In the genomic region with DNA sequence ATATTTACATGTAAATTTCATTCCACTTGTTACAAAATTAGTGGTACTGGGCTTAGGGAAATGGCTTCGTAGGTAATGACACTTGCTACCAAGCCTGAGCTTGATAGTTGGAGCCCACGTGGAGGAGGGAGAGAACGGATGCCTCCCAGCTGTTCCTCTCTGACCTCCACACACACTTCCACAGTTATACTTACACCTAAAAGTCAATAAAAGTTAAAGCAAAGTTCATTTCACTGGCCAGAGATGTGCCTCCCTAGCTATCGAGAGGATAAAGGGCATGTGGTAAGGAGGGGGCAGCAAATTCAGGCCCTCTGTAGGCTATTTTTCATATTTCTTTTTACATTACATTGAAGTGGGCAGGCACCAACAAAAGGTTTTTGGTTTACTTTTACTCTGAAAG, we compare ENCODE assay signal across 18 mouse cellular contexts. TPM values are rescaled to one million over a fixed set of nuclear protein-coding genes. Genes with fewer than 3 reads are reported as not detected.
DNase-seq lines count a peak whose midpoint lies in the region; ATAC-seq lines count a peak whose summit lies in the region.
"Had no signal": no experiment of that assay in that cellular context is flagged by ENCODE, and none has a peak within 500 bp of the region (broad histone marks: within the 10 kb centered on the region; RNA-seq: fewer than 3 reads in every experiment).

No protein-coding gene starts in this region.

- WGBS in heart, embryonic 10.5 days, result 91% methylated on average over 4 of the region's 4 CpGs
- WGBS in limb, embryonic 13.5 days, result 90% methylated on average over 4 of the region's 4 CpGs
- 91% methylated on average over 4 of the region's 4 CpGs for WGBS in limb, embryonic 10.5 days
- WGBS in intestine, embryonic 16.5 days, result 56% methylated on average over 4 of the region's 4 CpGs
- WGBS in midbrain, embryonic 15.5 days, result 95% methylated on average over 4 of the region's 4 CpGs

- no peaks in the 10 kb centered on the region for H3K4me1 ChIP-seq in heart, embryonic 10.5 days
- no peaks in the 10 kb centered on the region for H3K4me1 ChIP-seq in limb, embryonic 13.5 days
- H3K4me1 ChIP-seq in limb, embryonic 10.5 days, result peaks cover 3% of the 10 kb centered on the region; the same call in 1 of the 2 replicates
- no peaks in the 10 kb centered on the region; the same call in 1 of the 2 replicates for H3K4me1 ChIP-seq in intestine, embryonic 16.5 days (ENCODE audit: control insufficient read depth, insufficient read depth, low read length)
- peaks cover 1% of the 10 kb centered on the region; the same call in 1 of the 2 replicates for H3K4me1 ChIP-seq in midbrain, embryonic 15.5 days
- H3K4me1 ChIP-seq: embryonic facial prominence, embryonic 12.5 days had no signal

- no peak overlapping the region for H3K4me3 ChIP-seq in heart, embryonic 10.5 days
- no peak overlapping the region for H3K4me3 ChIP-seq in limb, embryonic 13.5 days
- H3K4me3 ChIP-seq in limb, embryonic 10.5 days, result no peak overlapping the region
- H3K4me3 ChIP-seq in intestine, embryonic 16.5 days (ENCODE audit: low read length), result no peak overlapping the region
- H3K4me3 ChIP-seq in midbrain, embryonic 15.5 days, result no peak overlapping the region
- H3K4me3 ChIP-seq: embryonic facial prominence, embryonic 12.5 days; forebrain, embryonic 15.5 days; heart, adult 2 months; heart, embryonic 12.5 days; hindbrain, embryonic 10.5 days had no signal

- no peak overlapping the region for H3K27ac ChIP-seq in heart, embryonic 10.5 days
- H3K27ac ChIP-seq in limb, embryonic 13.5 days, result no peak overlapping the region
- H3K27ac ChIP-seq in limb, embryonic 10.5 days, result no peak overlapping the region
- H3K27ac ChIP-seq in intestine, embryonic 16.5 days (ENCODE audit: low read length), result no peak overlapping the region
- H3K27ac ChIP-seq in midbrain, embryonic 15.5 days, result no peak overlapping the region
- H3K27ac ChIP-seq: embryonic facial prominence, embryonic 12.5 days; forebrain, embryonic 15.5 days; heart, adult 2 months; hindbrain, embryonic 10.5 days; hindbrain, embryonic 14.5 days had no signal

- H3K9me3 ChIP-seq in heart, embryonic 10.5 days, result no peaks in the 10 kb centered on the region
- peaks cover 6% of the 10 kb centered on the region; the same call in 1 of the 2 replicates for H3K9me3 ChIP-seq in limb, embryonic 13.5 days
- H3K9me3 ChIP-seq in limb, embryonic 10.5 days (replicated peaks), result no peaks in the 10 kb centered on the region
- no peaks in the 10 kb centered on the region for H3K9me3 ChIP-seq in intestine, embryonic 16.5 days (ENCODE audit: control insufficient read depth, low read length)
- H3K9me3 ChIP-seq in midbrain, embryonic 15.5 days, result no peaks in the 10 kb centered on the region
- H3K9me3 ChIP-seq: embryonic facial prominence, embryonic 12.5 days; forebrain, embryonic 15.5 days; heart, embryonic 12.5 days had no signal

- 0 out of 2 replicates have a peak, but pooled peaks have one; percentile 11 for ATAC-seq in limb, embryonic 13.5 days (ENCODE audit: low FRiP score, low read depth)
- ATAC-seq in intestine, embryonic 16.5 days, result peak; percentile 79
- ATAC-seq in midbrain, embryonic 15.5 days (replicated peaks), result no peak
- ATAC-seq: forebrain, embryonic 15.5 days had no signal

- no peak overlapping the region for H3K4me2 ChIP-seq in limb, embryonic 13.5 days (replicated peaks)
- no peak overlapping the region for H3K4me2 ChIP-seq in intestine, embryonic 16.5 days (ENCODE audit: low read depth, low read length)
- H3K4me2 ChIP-seq in midbrain, embryonic 15.5 days, result no peak overlapping the region
- H3K4me2 ChIP-seq: embryonic facial prominence, embryonic 12.5 days; forebrain, embryonic 15.5 days; heart, embryonic 12.5 days; hindbrain, embryonic 14.5 days had no signal

- DNase-seq in heart, adult 11 months, result peak; percentile 30
- no peak for DNase-seq in heart, embryonic 10.5 days (ENCODE audit: low spot score)
- DNase-seq in limb, embryonic 10.5 days (ENCODE audit: low spot score), result no peak
- peak; percentile 50 for DNase-seq in yolk sac, embryonic 10.5 days (ENCODE audit: low spot score)
- DNase-seq: adrenal gland, postnatal 10 days; B cell, adult 2 months; cerebellum, adult 11-12 months; cerebellum, adult 9-10 months; cerebellum, postnatal 25 days; heart, adult 2 months had no signal

- peaks cover 20% of the 10 kb centered on the region for H3K36me3 ChIP-seq in heart, embryonic 10.5 days
- H3K36me3 ChIP-seq in limb, embryonic 13.5 days, result peaks cover 19% of the 10 kb centered on the region
- peaks cover 22% of the 10 kb centered on the region for H3K36me3 ChIP-seq in limb, embryonic 10.5 days
- no peaks in the 10 kb centered on the region for H3K36me3 ChIP-seq in intestine, embryonic 16.5 days (ENCODE audit: control insufficient read depth, insufficient read depth, low read length)
- H3K36me3 ChIP-seq in midbrain, embryonic 15.5 days (replicated peaks), result no peaks in the 10 kb centered on the region

- H3K9ac ChIP-seq in limb, embryonic 13.5 days, result no peak overlapping the region
- no peak overlapping the region for H3K9ac ChIP-seq in intestine, embryonic 16.5 days (ENCODE audit: low read depth, low read length)
- no peak overlapping the region for H3K9ac ChIP-seq in midbrain, embryonic 15.5 days
- H3K9ac ChIP-seq: embryonic facial prominence, embryonic 12.5 days; forebrain, embryonic 15.5 days; heart, embryonic 12.5 days; hindbrain, embryonic 14.5 days had no signal

- no peaks in the 10 kb centered on the region for H3K27me3 ChIP-seq in heart, embryonic 10.5 days (ENCODE audit: insufficient read depth, poor library complexity, severe bottlenecking)
- H3K27me3 ChIP-seq in limb, embryonic 13.5 days, result no peaks in the 10 kb centered on the region
- H3K27me3 ChIP-seq in limb, embryonic 10.5 days (ENCODE audit: low read depth, poor library complexity, severe bottlenecking), result no peaks in the 10 kb centered on the region
- no peaks in the 10 kb centered on the region for H3K27me3 ChIP-seq in intestine, embryonic 16.5 days (replicated peaks; ENCODE audit: control insufficient read depth, insufficient read depth, low read length)
- H3K27me3 ChIP-seq in midbrain, embryonic 15.5 days (replicated peaks), result no peaks in the 10 kb centered on the region
- H3K27me3 ChIP-seq: embryonic facial prominence, embryonic 12.5 days; forebrain, embryonic 15.5 days; heart, embryonic 12.5 days had no signal

RNA-seq across cellular contexts. Expression of a gene that starts 5.9 kb away (rescaled TPM):
- polyA plus RNA-seq in heart, embryonic 10.5 days (2016; fragmentation: Nextera tagmentation; extraction: Ambion mirVana), result 87.4 and 97.0 TPM in 2 replicates
- polyA plus RNA-seq in limb, embryonic 13.5 days (2015; fragmentation: Nextera tagmentation; extraction: Ambion mirVana), result 128 TPM in 2 replicates
- 111 and 132 TPM in 2 replicates for polyA plus RNA-seq in limb, embryonic 10.5 days (2016; fragmentation: Nextera tagmentation; extraction: Ambion mirVana)
- 69.6 and 76.3 TPM in 2 replicates for polyA plus RNA-seq in intestine, embryonic 16.5 days (2015; fragmentation: Nextera tagmentation; extraction: Ambion mirVana)
- 115 TPM in 2 replicates for polyA plus RNA-seq in midbrain, embryonic 15.5 days (2015; fragmentation: Nextera tagmentation; extraction: Ambion mirVana)

RNA-seq across cellular contexts. Expression of a gene that starts 52.7 kb away (rescaled TPM):
- 13.2 and 14.7 TPM in 2 replicates for polyA plus RNA-seq in heart, embryonic 10.5 days (2016; fragmentation: Nextera tagmentation; extraction: Ambion mirVana)
- polyA plus RNA-seq in limb, embryonic 13.5 days (2015; fragmentation: Nextera tagmentation; extraction: Ambion mirVana), result 21.6 and 22.0 TPM in 2 replicates
- 24.4 and 24.9 TPM in 2 replicates for polyA plus RNA-seq in limb, embryonic 10.5 days (2016; fragmentation: Nextera tagmentation; extraction: Ambion mirVana)
- 10.8 and 11.6 TPM in 2 replicates for polyA plus RNA-seq in intestine, embryonic 16.5 days (2015; fragmentation: Nextera tagmentation; extraction: Ambion mirVana)
- 11.3 and 13.1 TPM in 2 replicates for polyA plus RNA-seq in midbrain, embryonic 15.5 days (2015; fragmentation: Nextera tagmentation; extraction: Ambion mirVana)

Comparison
In these comparisons a context has a peak if more than half of its experiments do, and no peak if none do; other contexts are left out.
1. DNase-seq: peak in heart, adult 11 months (single experiment) and yolk sac, embryonic 10.5 days (single experiment); none in heart, embryonic 10.5 days (single experiment) and limb, embryonic 10.5 days (single experiment).